Mouse (Mus musculus) hematopoietic stem cell, adult 5-6 weeks (primary cell): ENCODE measurements around the gene Chia1. TPM values are rescaled to one million over a fixed set of nuclear protein-coding genes. Genes with fewer than 3 reads are reported as not detected.
"Not testable (repeated sequence)": the region's sequence is repeated elsewhere in the genome, so short reads cannot be mapped to it uniquely, and the experiment has no call there.

Source experiments
- ATAC-seq, 2 experiments: fragments of 125-278 bp in 1 of 2; replicated peaks in 1 of 2; 2 replicates each; pipeline ENCODE4 v1.8.0; 2016 to 2017; ENCODE audit warnings: inconsistent platforms in 2 of 2, mild to moderate bottlenecking in 2 of 2, moderate number of reproducible peaks in 2 of 2, low read depth in 1 of 2, moderate TSS enrichment in 1 of 2; ENCODE audit not compliant: low FRiP score in 2 of 2, poor library complexity in 2 of 2, severe bottlenecking in 2 of 2, insufficient read depth in 1 of 2, low TSS enrichment in 1 of 2
- total RNA-seq: library from RNA; stranded (forward); fragments of 172-1452, 232-1000 nt; gene quantifications from 2 replicates; pipeline ENCODE4 v1.2.3, GENCODE M21; 2017

Gene Chia1
- total RNA-seq = 0.69 TPM in 1 of 2 replicates, not detected in the other

- no peak for ATAC-seq
These were observed at the start of gene Chia1 for GRCm38 (mm10) chr3:106112929-106113328. Chia1 (plus strand) TSS chr3:106113229.

GRCm38 (mm10) chr3:106067707-106068106, 45.3 kb upstream of the Chia1 start:
- ATAC-seq = not testable (repeated sequence)

GRCm38 (mm10) chr3:106070994-106071393, 42.0 kb upstream of the Chia1 start:
- ATAC-seq = no peak

GRCm38 (mm10) chr3:106074824-106075223, 38.2 kb upstream of the Chia1 start:
- ATAC-seq = no peak

- ATAC-seq = no peak
These were observed 14.0 kb downstream of the Chia1 start for GRCm38 (mm10) chr3:106126999-106127398.

DNA sequence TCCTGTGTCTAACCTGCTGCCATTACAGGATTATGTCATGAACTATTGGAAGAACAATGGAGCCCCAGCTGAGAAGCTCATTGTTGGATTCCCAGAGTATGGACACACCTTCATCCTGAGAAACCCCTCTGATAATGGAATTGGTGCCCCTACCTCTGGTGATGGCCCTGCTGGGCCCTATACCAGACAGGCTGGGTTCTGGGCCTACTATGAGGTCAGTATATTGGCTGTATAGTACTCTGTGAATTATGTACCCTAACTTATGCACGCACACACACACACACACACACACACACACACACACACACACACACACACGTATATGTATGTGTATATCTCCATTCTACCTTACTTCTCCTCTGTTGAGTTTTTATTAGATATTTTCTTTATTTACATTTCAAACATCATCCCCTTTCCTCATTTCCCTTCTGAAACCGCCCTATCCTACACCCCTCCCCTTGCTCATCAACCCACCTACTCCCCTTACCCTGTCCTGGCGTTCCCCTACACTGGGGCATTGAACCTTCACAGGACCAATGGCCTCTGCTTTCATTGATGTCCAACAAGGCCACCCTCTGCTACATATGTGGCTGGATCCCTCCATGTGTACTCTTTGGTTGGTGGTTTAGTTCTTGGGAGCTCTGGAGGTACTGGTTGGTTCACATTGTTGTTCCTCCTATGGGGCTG, 15.9 kb downstream of the Chia1 start:
- ATAC-seq = no peak

GRCm38 (mm10) chr3:106131690-106132089, 18.7 kb downstream of the Chia1 start:
- peak in 1 of 2 experiments; percentile 17; a peak in 1 of 4 replicates for ATAC-seq

GRCm38 (mm10) chr3:106144081-106144480, 31.1 kb downstream of the Chia1 start:
- no peak for ATAC-seq

DNA sequence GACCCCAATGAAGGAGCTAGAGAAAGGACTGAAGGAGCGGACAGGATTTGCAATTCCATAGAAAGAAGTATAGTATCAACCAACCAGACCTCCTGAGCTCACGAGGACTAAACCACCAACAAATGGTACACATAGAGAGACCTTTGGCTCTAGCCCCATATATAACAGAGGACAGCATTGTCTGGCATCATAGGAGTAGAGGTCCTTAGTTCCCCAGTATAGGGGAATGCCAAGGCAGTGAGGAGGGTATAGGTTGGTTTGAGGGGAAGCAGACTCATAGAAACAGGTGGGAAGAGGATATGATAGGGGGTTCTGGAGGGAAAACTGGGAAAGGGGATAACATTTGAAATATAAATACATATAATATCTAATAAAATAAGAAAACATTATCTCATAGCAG, 41.4 kb downstream of the Chia1 start:
- no peak for ATAC-seq

DNA sequence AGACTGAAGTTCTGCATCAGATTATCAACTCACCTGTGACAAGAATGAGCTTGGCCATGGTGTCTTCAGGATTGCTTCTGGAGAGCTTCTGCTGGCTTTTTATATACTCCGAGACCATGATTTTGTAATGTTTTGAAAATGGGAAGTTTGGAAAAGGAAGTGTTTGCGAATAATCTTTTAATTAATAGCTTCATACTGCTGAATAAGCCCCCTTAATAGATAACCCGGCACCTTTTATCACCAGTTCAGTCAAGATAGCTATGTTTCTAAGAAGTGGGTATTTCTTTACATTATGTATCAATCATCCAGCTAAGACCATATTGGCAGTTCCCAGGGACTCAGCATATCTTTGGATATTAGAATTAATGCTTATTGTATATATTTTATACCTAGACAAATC, 54.4 kb downstream of the Chia1 start, which contains the start of gene Chil3:
Chil3 (minus strand) TSS at position 101 of the 400 bp plus-strand sequence.
- ATAC-seq = no peak

GRCm38 (mm10) chr3:106170522-106171053, 57.6 kb downstream of the Chia1 start:
- peak; percentile 47 to 66; a peak in 2 of 4 replicates for ATAC-seq

- ATAC-seq = peak; percentile 19 to 27; a peak in 1 of 4 replicates
These were observed 58.2 kb downstream of the Chia1 start for GRCm38 (mm10) chr3:106171135-106171731.

- not testable (repeated sequence) for ATAC-seq
These were observed 59.5 kb downstream of the Chia1 start for GRCm38 (mm10) chr3:106172506-106172905.

DNA sequence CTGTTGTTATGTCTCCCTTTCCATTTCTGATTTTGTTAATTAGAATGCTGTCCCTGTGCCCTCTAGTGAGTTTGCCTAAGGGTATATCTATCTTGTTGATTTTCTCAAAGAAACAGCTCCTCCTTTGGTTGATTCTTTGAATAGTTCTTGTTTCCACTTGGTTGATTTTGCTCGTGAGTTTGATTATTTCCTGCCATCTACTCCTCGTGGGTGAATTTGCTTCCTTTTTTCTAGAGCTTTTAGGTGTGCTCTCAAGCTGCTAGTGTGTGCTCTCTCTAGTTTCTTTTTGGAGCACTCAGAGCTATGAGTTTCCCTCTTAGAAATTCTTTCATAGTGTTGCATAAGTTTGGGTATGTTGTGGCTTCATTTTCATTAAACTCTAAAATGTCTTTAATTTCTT, 61.9 kb downstream of the Chia1 start:
- ATAC-seq = not testable (repeated sequence)

DNA sequence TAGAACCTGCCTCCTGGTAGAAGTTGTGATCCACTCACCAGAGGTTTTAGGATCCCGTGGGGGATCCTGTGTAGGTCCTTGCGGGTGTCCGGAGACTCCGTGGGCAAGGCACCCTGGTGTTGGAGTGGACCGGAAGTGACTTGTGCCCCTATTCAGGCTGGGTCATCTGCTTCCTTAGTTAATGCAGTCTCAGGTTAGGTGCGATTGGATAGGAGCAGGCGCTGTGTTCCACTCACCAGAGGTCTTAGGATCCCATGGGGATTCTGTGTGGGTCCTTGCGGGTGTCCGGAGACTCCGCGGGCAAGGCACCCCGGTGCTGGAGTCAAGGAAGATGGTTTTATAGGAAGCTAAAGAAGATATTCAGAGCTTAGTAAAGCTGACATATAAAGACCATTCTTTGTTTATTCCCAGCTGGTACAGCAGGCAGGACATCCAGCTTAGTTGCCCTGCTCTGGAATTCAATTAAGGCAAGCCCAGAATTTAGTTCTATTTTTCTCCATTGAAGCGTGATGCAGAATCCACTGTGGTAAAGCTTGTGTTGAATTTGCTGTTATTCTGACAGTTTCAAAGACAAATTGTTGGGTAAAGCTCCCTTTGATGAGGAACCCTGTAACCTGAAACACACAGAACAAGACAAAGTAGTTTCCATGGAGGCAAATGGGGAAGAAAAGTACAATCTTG, 64.6 kb downstream of the Chia1 start:
- no peak; a peak in 1 of 4 replicates for ATAC-seq
